Mouse (Mus musculus): Measurements from ENCODE around the gene Gusb.

The Gusb gene

GRCm38 (mm10) chr5:130023767-130024539 lies 21.1 kb upstream of the Gusb start:
- DNase-seq (ENCODE audit: low read depth, low spot score) = peak; percentile 79

GRCm38 (mm10) chr5:130023067-130023766 lies 20.4 kb upstream of the Gusb start:
- no peak for DNase-seq (ENCODE audit: low read depth, low spot score)

GRCm38 (mm10) chr5:130022366-130022765 lies 19.5 kb upstream of the Gusb start:
- DNase-seq (ENCODE audit: low read depth, low spot score) = no peak

- DNase-seq (ENCODE audit: low read depth, low spot score) = no peak
Observed at GRCm38 (mm10) chr5:130021361-130021966, 18.6 kb upstream of the Gusb start.

- DNase-seq (ENCODE audit: low read depth, low spot score) = no peak
Observed at GRCm38 (mm10) chr5:130019461-130019860, 16.6 kb upstream of the Gusb start.

- DNase-seq (ENCODE audit: low read depth, low spot score) = no peak
Observed at GRCm38 (mm10) chr5:130015104-130015503, 12.3 kb upstream of the Gusb start.

GRCm38 (mm10) chr5:130010961-130011360 lies 8.1 kb upstream of the Gusb start:
- no peak for DNase-seq (ENCODE audit: low read depth, low spot score)

GRCm38 (mm10) chr5:130009784-130010183 lies 6.9 kb upstream of the Gusb start:
- no peak for DNase-seq (ENCODE audit: low read depth, low spot score)

GRCm38 (mm10) chr5:130008034-130008590 lies 5.3 kb upstream of the Gusb start:
- DNase-seq (ENCODE audit: low read depth, low spot score) = no peak

GRCm38 (mm10) chr5:130007344-130007743 lies 4.5 kb upstream of the Gusb start:
- no peak for DNase-seq (ENCODE audit: low read depth, low spot score)

GRCm38 (mm10) chr5:130003229-130003628 lies 380 bp upstream of the Gusb start:
- DNase-seq (ENCODE audit: low read depth, low spot score) = no peak

- DNase-seq (ENCODE audit: low read depth, low spot score) = no peak
Observed at GRCm38 (mm10) chr5:130001356-130001987, 1.4 kb downstream of the Gusb start.

- DNase-seq (ENCODE audit: low read depth, low spot score) = no peak
Observed at GRCm38 (mm10) chr5:130000735-130001134, 2.1 kb downstream of the Gusb start.

- DNase-seq (ENCODE audit: low read depth, low spot score) = no peak
Observed at GRCm38 (mm10) chr5:129999097-129999496, 3.8 kb downstream of the Gusb start.

GRCm38 (mm10) chr5:129997700-129998099 lies 5.1 kb downstream of the Gusb start:
- DNase-seq (ENCODE audit: low read depth, low spot score) = no peak

GRCm38 (mm10) chr5:129994989-129995388 lies 7.9 kb downstream of the Gusb start:
- DNase-seq (ENCODE audit: low read depth, low spot score) = no peak

- DNase-seq (ENCODE audit: low read depth, low spot score) = no peak
Observed at GRCm38 (mm10) chr5:129993374-129993773, 9.5 kb downstream of the Gusb start.

GRCm38 (mm10) chr5:129991898-129992297 lies 11.0 kb downstream of the Gusb start:
- DNase-seq (ENCODE audit: low read depth, low spot score) = no peak

GRCm38 (mm10) chr5:129989376-129989775 lies 13.5 kb downstream of the Gusb start:
- DNase-seq (ENCODE audit: low read depth, low spot score) = no peak

GRCm38 (mm10) chr5:129980216-129980615 lies 22.6 kb downstream of the Gusb start:
- DNase-seq (ENCODE audit: low read depth, low spot score) = no peak

GRCm38 (mm10) chr5:129978608-129979007 lies 24.2 kb downstream of the Gusb start:
- no peak for DNase-seq (ENCODE audit: low read depth, low spot score)

- no peak for DNase-seq (ENCODE audit: low read depth, low spot score)
Observed at GRCm38 (mm10) chr5:129977768-129978167, 25.1 kb downstream of the Gusb start.
